Mouse (Mus musculus): ENCODE data around the gene Hrasls5.

Gene Hrasls5

GRCm38 (mm10) chr19:7611942-7612757 lies at the start of gene Hrasls5:
Gene Hrasls5, plus strand, starts transcription at chr19:7612541.
- DNase-seq: no peak

GRCm38 (mm10) chr19:7562601-7563129 lies 49.7 kb upstream of the Hrasls5 start:
- DNase-seq: no peak

GRCm38 (mm10) chr19:7563676-7564075 lies 48.7 kb upstream of the Hrasls5 start:
- no peak for DNase-seq

- no peak for DNase-seq
These were observed 47.9 kb upstream of the Hrasls5 start for GRCm38 (mm10) chr19:7564457-7564856.

- no peak for DNase-seq
These were observed 45.5 kb upstream of the Hrasls5 start for GRCm38 (mm10) chr19:7566826-7567225.

- no peak for DNase-seq
These were observed 44.0 kb upstream of the Hrasls5 start for GRCm38 (mm10) chr19:7568364-7568763.

- DNase-seq: no peak
These were observed 42.7 kb upstream of the Hrasls5 start for GRCm38 (mm10) chr19:7569650-7570049.

- DNase-seq: no peak
These were observed 36.2 kb upstream of the Hrasls5 start for GRCm38 (mm10) chr19:7576180-7576579.

GRCm38 (mm10) chr19:7577710-7578109 lies 34.6 kb upstream of the Hrasls5 start:
- no peak for DNase-seq

GRCm38 (mm10) chr19:7581042-7581441 lies 31.3 kb upstream of the Hrasls5 start:
- DNase-seq: no peak

- DNase-seq: no peak
These were observed 29.2 kb upstream of the Hrasls5 start for GRCm38 (mm10) chr19:7583101-7583500.

- DNase-seq: no peak
These were observed 28.7 kb upstream of the Hrasls5 start for GRCm38 (mm10) chr19:7583599-7583998.

- DNase-seq: no peak
These were observed 27.1 kb upstream of the Hrasls5 start for GRCm38 (mm10) chr19:7585279-7585678.

- DNase-seq: no peak
These were observed 26.6 kb upstream of the Hrasls5 start for GRCm38 (mm10) chr19:7585764-7586163.

- no peak for DNase-seq
These were observed 21.5 kb upstream of the Hrasls5 start for GRCm38 (mm10) chr19:7590795-7591194.

GRCm38 (mm10) chr19:7592018-7592417 lies 20.3 kb upstream of the Hrasls5 start:
- DNase-seq: no peak

GRCm38 (mm10) chr19:7595534-7595933 lies 16.8 kb upstream of the Hrasls5 start:
- DNase-seq: no peak

GRCm38 (mm10) chr19:7598481-7598880 lies 13.9 kb upstream of the Hrasls5 start:
- DNase-seq: no peak

GRCm38 (mm10) chr19:7601551-7601950 lies 10.8 kb upstream of the Hrasls5 start:
- DNase-seq: no peak

GRCm38 (mm10) chr19:7604107-7604506 lies 8.2 kb upstream of the Hrasls5 start:
- no peak for DNase-seq

- DNase-seq: no peak
These were observed 7.3 kb upstream of the Hrasls5 start for GRCm38 (mm10) chr19:7605013-7605412.

- no peak for DNase-seq
These were observed 6.2 kb upstream of the Hrasls5 start for GRCm38 (mm10) chr19:7605930-7606783.

All from thymus, postnatal 36 days (tissue).